Mouse (Mus musculus) olfactory bulb, adult 2 months (tissue): ENCODE data around the gene Adprh. TPM values are rescaled to one million over a fixed set of nuclear protein-coding genes. Genes with fewer than 3 reads are reported as not detected.

ENCODE experiments used
- H3K27ac ChIP-seq: fragments of 200-500 bp; 2 replicates; pipeline ENCODE4 v1.5.1; 2012; ENCODE audit warnings: low read depth, low read length; ENCODE audit not compliant: insufficient read depth
- H3K4me1 ChIP-seq: fragments of 200-500 bp; 2 replicates; pipeline ENCODE4 v1.6.1; 2012; ENCODE audit warnings: low read length; ENCODE audit not compliant: control insufficient read depth, insufficient read depth
- H3K4me3 ChIP-seq: fragments of 200-500 bp; 2 replicates; pipeline ENCODE4 v1.5.1; 2012; ENCODE audit warnings: mild to moderate bottlenecking, low read depth, low read length, moderate library complexity; ENCODE audit not compliant: insufficient read depth
- CTCF ChIP-seq: fragments of 200-500 bp; IDR thresholded peaks from 2 replicates; pipeline ENCODE4 v1.5.1; 2012; ENCODE audit warnings: low read depth, mild to moderate bottlenecking, low read length, moderate library complexity; ENCODE audit not compliant: insufficient read depth
- POLR2A ChIP-seq: fragments of 200-500 bp; IDR thresholded peaks from 2 replicates; pipeline ENCODE4 v1.6.1; 2012; ENCODE audit warnings: mild to moderate bottlenecking, low read depth, low read length, moderate library complexity; ENCODE audit not compliant: insufficient read depth
- WGBS: fragments of 180-500 bp; shearing (Covaris S2); methylation state at CpG from one replicate; pipeline ENCODE4 v1.1.7; 2018; 5-methylcytosine and 5-hydroxymethylcytosine counted together
- polyA plus RNA-seq: library from polyadenylated mRNA; stranded (reverse); fragments of >200 nt; gene quantifications from 2 replicates; pipeline ENCODE4 v1.2.4, GENCODE M21; 2012; ENCODE audit warnings: low replicate concordance; ENCODE audit not compliant: missing spikeins, insufficient read depth, insufficient read length

Adprh gene
- polyA plus RNA-seq, 1 experiment = not detected

- WGBS = 83% methylated on average over 4 of the region's 4 CpGs
- H3K4me3 ChIP-seq = no peak overlapping the region
- H3K4me1 ChIP-seq = peaks cover 3% of the 10 kb centered on the region; the same call in 1 of the 2 replicates
- no peak overlapping the region for H3K27ac ChIP-seq
- TF ChIP-seq POLR2A (no peak), CTCF (no peak)
Observed at GRCm38 (mm10) chr16:38434295-38434795, 18.2 kb downstream of the Adprh start.

DNA sequence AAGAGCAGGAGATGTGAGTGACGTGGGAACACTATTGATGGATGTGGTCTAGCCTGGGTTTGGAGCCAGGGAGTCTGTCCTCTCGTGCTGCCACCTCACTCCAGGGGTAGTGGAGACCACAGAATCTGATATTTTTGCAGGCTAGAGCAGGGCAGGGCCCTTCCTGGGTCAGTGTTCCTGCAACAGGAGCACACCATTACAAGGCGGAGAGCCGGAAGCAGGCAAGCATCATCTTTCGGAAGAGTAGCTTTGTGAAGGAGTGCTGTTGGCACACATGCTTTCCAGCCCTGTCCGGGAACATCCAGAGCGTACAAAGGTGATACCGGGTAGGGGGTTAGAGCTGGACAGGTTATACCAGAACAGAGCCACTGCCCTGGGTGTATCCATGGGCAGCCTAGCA is 19.0 kb downstream of the Adprh start:
- Histone ChIP-seq H3K4me1 (peaks cover 3% of the 10 kb centered on the region; the same call in 1 of the 2 replicates), H3K4me3 (no peak overlapping the region), H3K27ac (no peak overlapping the region)
- TF ChIP-seq POLR2A = no peak
- no peak for TF ChIP-seq CTCF
- WGBS = 93% methylated on average over 8 of the region's 8 CpGs

GRCm38 (mm10) chr16:38432498-38433425 is 19.7 kb downstream of the Adprh start, which contains the start of gene Pla1a:
TSS of gene Pla1a (minus strand) at chr16:38433145.
- TF ChIP-seq POLR2A (no peak), CTCF (no peak)
- H3K4me1 ChIP-seq = peaks cover 3% of the 10 kb centered on the region; the same call in 1 of the 2 replicates
- no peak within 1 kb of the TSS for H3K27ac ChIP-seq
- H3K4me3 ChIP-seq = no peak within 1 kb of the TSS
- 83% methylated on average over 11 of the region's 11 CpGs for WGBS

- no peak overlapping the region for H3K4me3 ChIP-seq
- no peak overlapping the region for H3K27ac ChIP-seq
- peaks cover 3% of the 10 kb centered on the region; the same call in 1 of the 2 replicates for H3K4me1 ChIP-seq
- TF ChIP-seq CTCF (no peak), POLR2A (no peak)
- 40% methylated on average over 13 of the region's 13 CpGs for WGBS
Observed at GRCm38 (mm10) chr16:38431446-38432185, 20.9 kb downstream of the Adprh start.

GRCm38 (mm10) chr16:38425799-38426198 is 26.7 kb downstream of the Adprh start:
- H3K4me3 ChIP-seq = no peak overlapping the region
- no peaks in the 10 kb centered on the region for H3K4me1 ChIP-seq
- TF ChIP-seq POLR2A (no peak), CTCF (no peak)
- H3K27ac ChIP-seq = no peak overlapping the region
- 86% methylated on average over 1 of the region's 1 CpGs for WGBS

GRCm38 (mm10) chr16:38425374-38425773 is 27.1 kb downstream of the Adprh start:
- H3K4me3 ChIP-seq = no peak overlapping the region
- 86% methylated on average over 2 of the region's 2 CpGs for WGBS
- H3K27ac ChIP-seq = no peak overlapping the region
- no peaks in the 10 kb centered on the region for H3K4me1 ChIP-seq
- TF ChIP-seq POLR2A (no peak), CTCF (no peak)

- WGBS = 86% methylated on average over 7 of the region's 7 CpGs
- Histone ChIP-seq H3K4me3 (no peak overlapping the region), H3K4me1 (no peaks in the 10 kb centered on the region), H3K27ac (no peak overlapping the region)
- TF ChIP-seq POLR2A (no peak), CTCF (no peak)
Observed at GRCm38 (mm10) chr16:38414953-38415352, 37.5 kb downstream of the Adprh start.

GRCm38 (mm10) chr16:38408416-38408815 is 44.1 kb downstream of the Adprh start:
- H3K4me1 ChIP-seq = no peaks in the 10 kb centered on the region
- TF ChIP-seq POLR2A (no peak), CTCF (no peak)
- no peak overlapping the region for H3K27ac ChIP-seq
- WGBS = 95% methylated on average over 8 of the region's 8 CpGs
- no peak overlapping the region for H3K4me3 ChIP-seq
